Mouse (Mus musculus): ENCODE results near the gene Tmub2.

GRCm38 (mm10) chr11:102258095-102258494, 26.6 kb upstream of the Tmub2 start:
- TF ChIP-seq CTCF (IDR thresholded peaks at IDR 0.05; ENCODE audit: low read depth, low read length) (no peak), POLR2A (IDR thresholded peaks at IDR 0.05; ENCODE audit: extremely low read depth, insufficient read depth, low read length) (no peak)
